Mouse (Mus musculus) intestine, embryonic 14.5 days (tissue): ENCODE measurements around the gene 4930590J08Rik. TPM values are rescaled to one million over a fixed set of nuclear protein-coding genes. Genes with fewer than 3 reads are reported as not detected.
"Not testable (repeated sequence)": the region's sequence is repeated elsewhere in the genome, so short reads cannot be mapped to it uniquely, and the experiment has no call there.

Experiments used
- ATAC-seq: fragments of 200-750 bp; cut with Nextera tagmentation; replicated peaks from 2 replicates; pipeline ENCODE4 v1.8.0; 2017; ENCODE audit warnings: low read depth, moderate number of reproducible peaks, moderate TSS enrichment, moderate library complexity; ENCODE audit not compliant: low FRiP score, low TSS enrichment
- DNase-seq: peaks from one replicate; pipeline ENCODE4 v3.0.0-alpha.2; 2018; ENCODE audit warnings: low spot score
- H3K27ac ChIP-seq: fragments of 300-500 bp; sonication (generic); 2 replicates; pipeline ENCODE4 v1.5.1; 2014; ENCODE audit warnings: low read depth, mild to moderate bottlenecking, control low read depth
- H3K27me3 ChIP-seq: fragments of 300-500 bp; sonication (generic); replicated peaks from 2 replicates; pipeline ENCODE4 v1.6.1; 2014; ENCODE audit warnings: low read length, control low read depth; ENCODE audit not compliant: control insufficient read depth, insufficient read depth
- H3K36me3 ChIP-seq: fragments of 300-500 bp; sonication (generic); 2 replicates; pipeline ENCODE4 v1.6.1; 2014; ENCODE audit warnings: low read length, control low read depth; ENCODE audit not compliant: control insufficient read depth, insufficient read depth
- H3K4me1 ChIP-seq: fragments of 300-500 bp; sonication (generic); replicated peaks from 2 replicates; pipeline ENCODE4 v1.6.1; 2014; ENCODE audit warnings: low read length, control low read depth, mixed read lengths; ENCODE audit not compliant: control insufficient read depth, insufficient read depth
- H3K4me2 ChIP-seq: fragments of 300-500 bp; sonication (generic); 2 replicates; pipeline ENCODE4 v1.6.1; 2014; ENCODE audit warnings: low read length
- H3K4me3 ChIP-seq: fragments of 300-500 bp; sonication (generic); 2 replicates; pipeline ENCODE4 v1.5.1; 2014; ENCODE audit warnings: low read depth, low read length, control low read depth, mixed read lengths
- H3K9ac ChIP-seq: fragments of 300-500 bp; sonication (generic); 2 replicates; pipeline ENCODE4 v1.6.1; 2014; ENCODE audit warnings: mild to moderate bottlenecking, low read length
- H3K9me3 ChIP-seq: fragments of 300-500 bp; sonication (generic); 2 replicates; pipeline ENCODE4 v1.6.1; 2016; ENCODE audit warnings: low read length, control low read depth; ENCODE audit not compliant: control insufficient read depth
- WGBS: fragments of 180-500 bp; shearing (Covaris S2); extraction: QIAGEN DNeasy Blood & Tissue Kit; methylation state at CpG from one replicate; pipeline ENCODE4 v1.1.7; 2014; 5-methylcytosine and 5-hydroxymethylcytosine counted together
- polyA plus RNA-seq: library from polyadenylated mRNA; unstranded; fragments of >200 nt; fragmentation: Nextera tagmentation; extraction: Ambion mirVana; gene quantifications from 2 replicates; pipeline ENCODE4 v1.2.1, GENCODE M21; 2014

The 4930590J08Rik gene
- polyA plus RNA-seq = 0.37 and 0.63 TPM in 2 replicates

GRCm38 (mm10) chr6:91902509-91902908 lies at the start of gene 4930590J08Rik:
TSS of gene 4930590J08Rik (plus strand) at chr6:91902809.
- not testable (repeated sequence) for ATAC-seq, DNase-seq, H3K4me2 ChIP-seq, H3K9me3 ChIP-seq, H3K4me1 ChIP-seq, H3K27ac ChIP-seq, H3K4me3 ChIP-seq, H3K27me3 ChIP-seq, H3K9ac ChIP-seq
- WGBS = 94% methylated on average over 2 of the region's 2 CpGs
- peaks cover 43% of the 10 kb centered on the region for H3K36me3 ChIP-seq

GRCm38 (mm10) chr6:91858339-91858738 lies 44.3 kb upstream of the 4930590J08Rik start:
- Histone ChIP-seq H3K9me3 (no peaks in the 10 kb centered on the region), H3K4me2 (no peak overlapping the region), H3K27ac (no peak overlapping the region), H3K4me3 (no peak overlapping the region), H3K9ac (no peak overlapping the region), H3K27me3 (no peaks in the 10 kb centered on the region), H3K4me1 (no peaks in the 10 kb centered on the region), H3K36me3 (no peaks in the 10 kb centered on the region)
- DNase-seq (no peak), ATAC-seq (no peak)
- 72% methylated on average over 5 of the region's 5 CpGs for WGBS

GRCm38 (mm10) chr6:91862848-91863247 lies 39.8 kb upstream of the 4930590J08Rik start:
- no peaks in the 10 kb centered on the region for H3K9me3 ChIP-seq
- H3K27ac ChIP-seq = no peak overlapping the region
- H3K27me3 ChIP-seq = no peaks in the 10 kb centered on the region
- H3K36me3 ChIP-seq = no peaks in the 10 kb centered on the region
- DNase-seq = no peak
- no peak overlapping the region for H3K9ac ChIP-seq
- ATAC-seq = no peak
- no peak overlapping the region for H3K4me3 ChIP-seq
- no peak overlapping the region for H3K4me2 ChIP-seq
- no peaks in the 10 kb centered on the region for H3K4me1 ChIP-seq

- H3K4me1 ChIP-seq = no peaks in the 10 kb centered on the region
- no peak overlapping the region for H3K4me3 ChIP-seq
- H3K36me3 ChIP-seq = no peaks in the 10 kb centered on the region
- no peak overlapping the region for H3K9ac ChIP-seq
- ATAC-seq = no peak
- no peak overlapping the region for H3K4me2 ChIP-seq
- 79% methylated on average over 5 of the region's 5 CpGs for WGBS
- no peak for DNase-seq
- no peak overlapping the region for H3K27ac ChIP-seq
- no peaks in the 10 kb centered on the region for H3K27me3 ChIP-seq
- H3K9me3 ChIP-seq = no peaks in the 10 kb centered on the region
These were observed 38.0 kb upstream of the 4930590J08Rik start for GRCm38 (mm10) chr6:91864595-91864994.

GRCm38 (mm10) chr6:91865601-91866000 lies 37.0 kb upstream of the 4930590J08Rik start:
- ATAC-seq (no peak), DNase-seq (no peak)
- no peak overlapping the region for H3K4me2 ChIP-seq
- no peak overlapping the region for H3K27ac ChIP-seq
- no peaks in the 10 kb centered on the region for H3K36me3 ChIP-seq
- 84% methylated on average over 11 of the region's 11 CpGs for WGBS
- H3K9me3 ChIP-seq = no peaks in the 10 kb centered on the region
- H3K4me3 ChIP-seq = no peak overlapping the region
- no peaks in the 10 kb centered on the region for H3K4me1 ChIP-seq
- H3K9ac ChIP-seq = no peak overlapping the region
- H3K27me3 ChIP-seq = no peaks in the 10 kb centered on the region

GRCm38 (mm10) chr6:91868091-91868490 lies 34.5 kb upstream of the 4930590J08Rik start:
- no peak overlapping the region for H3K9ac ChIP-seq
- DNase-seq (no peak), ATAC-seq (no peak)
- 86% methylated on average over 5 of the region's 5 CpGs for WGBS
- no peak overlapping the region for H3K4me3 ChIP-seq
- H3K4me1 ChIP-seq = no peaks in the 10 kb centered on the region
- no peak overlapping the region for H3K27ac ChIP-seq
- no peaks in the 10 kb centered on the region for H3K36me3 ChIP-seq
- H3K27me3 ChIP-seq = no peaks in the 10 kb centered on the region
- H3K9me3 ChIP-seq = no peaks in the 10 kb centered on the region
- no peak overlapping the region for H3K4me2 ChIP-seq

DNA sequence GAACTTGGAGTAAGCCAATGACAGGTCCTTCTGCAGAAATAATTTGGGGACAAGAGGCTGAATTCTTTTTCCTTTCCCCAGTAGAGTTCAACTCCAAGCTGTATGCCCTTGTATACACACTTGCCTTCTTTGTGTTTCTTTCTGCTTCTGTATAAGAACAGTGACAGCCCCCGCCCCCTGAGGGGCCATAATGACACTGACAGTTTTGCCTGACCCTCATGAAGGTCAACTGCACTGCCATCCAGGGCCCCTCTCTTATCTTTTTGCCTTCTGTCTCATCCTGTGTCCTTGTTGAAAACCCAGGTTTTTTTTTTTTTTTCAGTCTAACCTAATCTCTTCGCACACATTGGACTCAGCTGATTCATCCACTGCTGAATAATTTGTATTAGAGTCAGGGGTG lies 29.8 kb upstream of the 4930590J08Rik start:
- H3K27me3 ChIP-seq = no peaks in the 10 kb centered on the region
- H3K4me3 ChIP-seq = no peak overlapping the region
- 0 out of 2 replicates have a peak, but pooled peaks cover 4% of the 10 kb centered on the region for H3K4me1 ChIP-seq
- no peak overlapping the region for H3K9ac ChIP-seq
- DNase-seq = no peak
- no peak for ATAC-seq
- WGBS = 61% methylated on average over 2 of the region's 2 CpGs
- H3K36me3 ChIP-seq = no peaks in the 10 kb centered on the region
- H3K4me2 ChIP-seq = no peak overlapping the region
- H3K9me3 ChIP-seq = no peaks in the 10 kb centered on the region
- H3K27ac ChIP-seq = no peak overlapping the region

DNA sequence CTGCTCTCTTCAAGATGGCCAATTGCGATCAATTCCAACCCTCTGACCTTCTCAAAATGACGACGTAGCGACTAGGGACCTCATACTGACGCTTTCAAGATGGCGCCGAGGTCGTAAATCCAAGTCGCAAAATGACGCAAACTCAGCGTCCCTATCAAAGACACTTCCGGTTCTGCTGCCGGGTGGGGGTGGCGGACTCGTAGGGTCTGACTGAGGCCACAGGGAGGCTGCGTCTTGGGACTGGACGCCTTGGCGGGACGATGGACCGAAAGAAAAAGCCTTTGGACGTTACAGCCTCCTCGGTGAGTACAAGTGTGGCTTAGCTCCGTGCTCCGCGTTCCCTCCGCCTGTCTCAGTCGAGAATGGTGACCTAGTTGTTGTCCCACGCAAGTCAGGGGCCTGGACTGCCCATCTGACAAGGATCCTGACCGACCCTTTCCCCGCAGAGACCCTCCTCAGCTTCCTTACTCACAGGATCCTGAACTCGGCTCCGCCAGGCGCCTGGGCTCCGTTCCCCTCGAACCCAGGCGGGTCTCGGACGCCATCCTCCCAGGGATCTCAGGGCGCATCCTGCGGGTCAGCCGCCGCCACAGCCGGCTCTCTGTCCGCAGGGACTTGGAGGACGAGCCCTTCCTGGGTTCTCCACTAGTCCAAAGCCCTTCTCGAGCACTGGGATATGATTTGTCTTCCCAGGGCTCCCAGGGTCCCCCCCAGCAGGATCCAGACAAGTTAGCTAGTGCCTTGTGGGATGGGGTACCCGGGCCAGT lies 24.5 kb upstream of the 4930590J08Rik start, which contains the start of gene Ccdc174:
Ccdc174 (plus strand) TSS at position 169 of the 767 bp plus-strand sequence.
- Histone ChIP-seq H3K27me3 (no peaks in the 10 kb centered on the region), H3K4me3 (peak within 1 kb of the TSS; percentile 98), H3K36me3 (peaks cover 22% of the 10 kb centered on the region), H3K9me3 (no peaks in the 10 kb centered on the region), H3K4me1 (peaks cover 10% of the 10 kb centered on the region), H3K4me2 (peak within 1 kb of the TSS; percentile 79), H3K9ac (peak within 1 kb of the TSS; percentile 89), H3K27ac (peak within 1 kb of the TSS; percentile 51; the same call in 1 of the 2 replicates)
- DNase-seq (peak; percentile 92), ATAC-seq (peak; percentile 91)
- WGBS = under 1% methylated on average over 47 of the region's 47 CpGs

- no peaks in the 10 kb centered on the region for H3K9me3 ChIP-seq
- H3K4me3 ChIP-seq = no peak overlapping the region
- H3K27ac ChIP-seq = no peak overlapping the region
- 65% methylated on average over 2 of the region's 2 CpGs for WGBS
- H3K36me3 ChIP-seq = peaks cover 75% of the 10 kb centered on the region
- DNase-seq (no peak), ATAC-seq (no peak)
- H3K9ac ChIP-seq = no peak overlapping the region
- no peaks in the 10 kb centered on the region for H3K27me3 ChIP-seq
- peaks cover 3% of the 10 kb centered on the region for H3K4me1 ChIP-seq
- no peak overlapping the region for H3K4me2 ChIP-seq
These were observed 18.8 kb upstream of the 4930590J08Rik start for GRCm38 (mm10) chr6:91883859-91884258.
